Mouse (Mus musculus): Measurements from ENCODE around the gene Dhrs1.

Dhrs1 gene

GRCm38 (mm10) chr14:55721076-55721475 lies 24.4 kb downstream of the Dhrs1 start:
- no peak for DNase-seq (ENCODE audit: low read depth)

DNA sequence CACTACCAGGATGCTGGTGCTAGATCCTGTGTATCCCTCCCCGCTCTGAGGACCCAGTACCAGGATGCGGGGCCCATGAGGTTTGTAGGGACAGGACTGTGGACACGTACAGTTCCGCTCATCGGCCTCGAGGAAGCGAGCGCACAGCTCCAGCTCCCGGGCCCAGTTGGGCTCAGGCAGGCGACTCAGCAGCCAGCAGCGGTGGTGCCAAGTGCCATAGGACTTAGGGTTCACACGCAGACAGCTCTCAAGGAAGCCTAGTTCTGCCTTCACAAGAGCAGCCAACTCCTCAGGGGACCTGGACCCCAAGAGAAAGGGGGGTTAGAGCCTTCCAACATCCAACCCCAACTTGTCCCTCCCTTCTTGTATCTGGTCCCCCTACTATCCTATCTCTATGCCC lies 24.8 kb downstream of the Dhrs1 start:
- no peak for DNase-seq (ENCODE audit: low read depth)

- DNase-seq (ENCODE audit: low read depth), result no peak
Measured at GRCm38 (mm10) chr14:55719737-55720136, 25.8 kb downstream of the Dhrs1 start.

DNA sequence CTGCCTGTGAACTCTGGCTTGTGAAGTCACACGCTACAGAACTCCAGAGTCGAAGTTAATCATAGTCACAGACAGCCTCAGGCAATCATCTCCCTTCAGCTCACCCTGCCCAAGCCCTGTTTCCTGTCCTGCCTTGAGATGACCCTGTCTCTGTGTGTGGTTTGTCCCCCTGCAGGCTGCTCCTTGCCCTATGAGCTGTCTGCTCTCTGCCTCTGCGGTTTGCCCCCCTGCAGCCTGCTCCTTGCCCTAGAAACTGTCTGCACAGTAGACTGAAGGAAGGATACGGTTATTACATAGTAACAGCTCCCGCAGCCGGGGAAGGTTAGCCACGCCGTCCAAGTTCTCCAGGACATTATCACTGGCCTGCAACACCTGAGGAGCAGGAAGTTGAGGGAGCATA lies 28.6 kb downstream of the Dhrs1 start:
- no peak for DNase-seq (ENCODE audit: low read depth)

- no peak for DNase-seq (ENCODE audit: low read depth)
Measured at GRCm38 (mm10) chr14:55716271-55716670, 29.2 kb downstream of the Dhrs1 start.

DNA sequence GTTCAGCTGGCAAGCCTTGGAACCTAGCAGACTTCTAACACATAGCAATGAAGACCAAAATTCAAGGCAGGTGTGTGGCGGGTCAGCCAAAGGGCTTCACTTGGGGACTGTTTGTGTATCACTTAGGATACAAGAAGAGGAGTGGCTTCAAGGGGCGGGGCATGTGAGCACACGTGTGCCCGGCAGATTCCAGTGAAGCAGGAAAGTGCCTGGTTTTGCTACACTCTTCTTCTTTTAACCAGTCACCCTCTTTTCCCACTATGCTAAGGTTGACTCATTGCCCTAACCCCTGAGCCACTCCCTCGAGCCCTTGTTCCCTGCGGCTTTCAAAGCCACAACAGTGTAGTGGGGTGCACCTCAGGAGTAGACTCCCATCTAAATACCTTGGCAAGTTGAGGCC lies 30.6 kb downstream of the Dhrs1 start:
- DNase-seq (ENCODE audit: low read depth), result no peak

- no peak for DNase-seq (ENCODE audit: low read depth)
Measured at GRCm38 (mm10) chr14:55713729-55714122, 31.8 kb downstream of the Dhrs1 start, which contains the start of gene Tgm1. Gene Tgm1, minus strand, starts transcription at chr14:55713926.

- DNase-seq (ENCODE audit: low read depth), result no peak
Measured at GRCm38 (mm10) chr14:55713007-55713728, 32.3 kb downstream of the Dhrs1 start.

DNA sequence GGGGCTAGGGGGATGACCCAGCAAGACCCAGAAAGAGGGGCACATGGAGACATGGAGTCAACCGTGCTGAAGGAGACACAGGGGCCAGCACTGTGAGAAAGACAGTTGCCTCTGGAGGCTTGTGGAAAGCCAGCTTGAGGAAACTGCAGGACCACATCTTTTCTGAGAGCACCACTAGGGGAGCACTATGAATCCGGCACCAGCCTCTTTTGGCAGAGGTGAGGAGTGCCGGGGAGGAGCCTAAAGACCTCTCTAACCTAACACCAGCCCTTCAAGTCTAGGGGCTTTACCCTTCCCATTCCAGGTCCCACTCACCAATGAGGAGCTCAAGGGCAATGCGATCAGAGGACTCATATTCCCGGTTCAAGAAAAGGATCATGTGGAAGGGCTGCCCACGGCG lies 33.7 kb downstream of the Dhrs1 start:
- DNase-seq (ENCODE audit: low read depth), result no peak

- DNase-seq (ENCODE audit: low read depth), result no peak
Measured at GRCm38 (mm10) chr14:55709509-55709908, 36.0 kb downstream of the Dhrs1 start.

- DNase-seq (ENCODE audit: low read depth), result no peak
Measured at GRCm38 (mm10) chr14:55707397-55707796, 38.1 kb downstream of the Dhrs1 start.

- no peak for DNase-seq (ENCODE audit: low read depth)
Measured at GRCm38 (mm10) chr14:55706051-55706600, 39.4 kb downstream of the Dhrs1 start.

GRCm38 (mm10) chr14:55702761-55703160 lies 42.7 kb downstream of the Dhrs1 start:
- no peak for DNase-seq (ENCODE audit: low read depth)

- DNase-seq (ENCODE audit: low read depth), result no peak
Measured at GRCm38 (mm10) chr14:55701131-55701530, 44.4 kb downstream of the Dhrs1 start.

- no peak for DNase-seq (ENCODE audit: low read depth)
Measured at GRCm38 (mm10) chr14:55697226-55697625, 48.3 kb downstream of the Dhrs1 start.

DNA sequence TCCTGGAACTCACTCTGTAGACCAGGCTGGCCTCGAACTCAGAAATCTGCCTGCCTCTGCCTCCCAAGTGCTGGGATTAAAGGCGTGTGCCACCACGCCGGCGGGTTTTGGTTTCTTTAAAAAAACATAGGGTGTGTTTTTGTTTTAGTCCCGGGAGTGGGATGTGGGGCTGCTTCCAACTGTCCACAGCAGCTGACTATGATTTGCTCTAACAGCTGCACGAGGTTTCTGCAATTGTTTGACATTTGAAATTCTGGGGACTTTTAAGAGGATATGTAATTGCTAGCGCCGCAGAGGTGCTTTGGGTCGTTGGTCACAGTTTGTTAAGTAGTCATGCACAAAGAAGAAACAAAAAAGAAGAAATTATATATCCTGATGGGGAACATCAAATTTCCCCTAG lies 56.1 kb downstream of the Dhrs1 start:
- no peak for DNase-seq (ENCODE audit: low read depth)

Measured in fibroblast of lung, adult 2 months (primary cell).